Mouse (Mus musculus): ENCODE measurements around the gene Col25a1. TPM values are rescaled to one million over a fixed set of nuclear protein-coding genes. Genes with fewer than 3 reads are reported as not detected.

Col25a1 gene
- polyA plus RNA-seq (2012; rRNA removed): 3.2 and 13.6 TPM in 2 replicates

GRCm38 (mm10) chr3:130131201-130131600, at the start of gene Col25a1:
Gene Col25a1 (plus strand): TSS chr3:130131501.

GRCm38 (mm10) chr3:130617439-130617898, 486.2 kb downstream of the Col25a1 start, which contains the start of gene Etnppl:
Gene Etnppl (plus strand): TSS chr3:130617448.

Other genes with a start within 250 kb of the Col25a1 start
- gene Casp6, start 230.1 kb upstream of the Col25a1 start, polyA plus RNA-seq (2012; rRNA removed): 67.0 and 68.0 TPM in 2 replicates
- 1.2 and 1.5 TPM in 2 replicates for gene Mcub, start 161.3 kb upstream of the Col25a1 start, polyA plus RNA-seq (2012; rRNA removed)
- 64.8 and 76.0 TPM in 2 replicates for gene Sec24b, start 69.9 kb upstream of the Col25a1 start, polyA plus RNA-seq (2012; rRNA removed)